Mouse (Mus musculus): ENCODE results near the gene Mvp.

DNA sequence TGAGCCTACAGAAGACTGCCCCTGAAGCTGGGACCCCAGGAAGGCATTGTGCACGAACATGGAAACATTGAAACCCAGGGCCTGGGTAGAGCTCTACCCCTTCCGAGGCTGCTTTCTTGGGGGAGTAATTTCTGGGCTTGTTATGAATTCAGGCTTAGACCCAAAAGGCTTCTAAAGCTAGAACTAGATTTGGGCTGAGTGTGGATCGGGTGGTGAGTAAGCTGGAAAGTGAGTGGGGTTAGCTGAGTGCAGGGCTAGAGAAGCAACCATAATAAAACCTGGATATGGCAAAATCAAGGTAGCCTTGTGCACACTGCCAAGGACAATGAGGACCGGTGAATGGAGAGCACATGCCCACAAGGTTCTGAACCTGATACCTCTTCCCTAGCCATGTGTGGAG, 52.5 kb downstream of the Mvp start:
- no peak for TF ChIP-seq CTCF (conservative IDR thresholded peaks at IDR 0.05; ENCODE audit: insufficient read depth, insufficient read length, low read depth, low read length)
- TF ChIP-seq POLR2A (IDR thresholded peaks at IDR 0.05; ENCODE audit: low read depth, low read length) = no peak
